Mouse (Mus musculus) lung, postnatal 0 days (tissue): ENCODE results near the gene Bpifb4.

Source experiments
- CTCF ChIP-seq: IDR thresholded peaks from 2 replicates; pipeline ENCODE4 v1.5.1; 2016; ENCODE audit warnings: antibody characterized with exemption, mild to moderate bottlenecking
- EP300 ChIP-seq: IDR thresholded peaks from 2 replicates; pipeline ENCODE4 v1.6.1; 2016; ENCODE audit warnings: antibody characterized with exemption, mild to moderate bottlenecking, control low read depth

DNA sequence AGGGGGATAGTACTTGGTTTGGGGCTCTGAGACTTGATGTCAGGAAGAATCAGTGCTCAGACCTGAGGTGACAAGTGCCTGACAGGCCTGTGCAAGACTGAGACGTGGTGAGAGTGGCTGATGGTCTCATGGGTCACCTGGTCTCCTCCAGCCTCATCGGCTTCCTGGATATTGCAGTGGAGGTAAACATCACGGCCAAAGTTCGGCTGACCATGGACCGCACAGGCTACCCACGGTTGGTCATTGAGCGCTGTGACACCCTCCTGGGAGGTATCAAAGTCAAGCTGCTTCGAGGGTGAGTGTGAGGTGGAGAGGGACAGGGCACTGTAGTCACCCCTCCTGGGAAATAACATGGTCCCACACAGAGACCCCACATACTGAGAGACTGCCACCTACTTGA, 6.6 kb downstream of the Bpifb4 start:
- TF ChIP-seq EP300 (no peak), CTCF (no peak)
